Mouse (Mus musculus) thymus, postnatal 0 days (tissue): ENCODE results near the gene Sfta2. TPM values are rescaled to one million over a fixed set of nuclear protein-coding genes. Genes with fewer than 3 reads are reported as not detected.

Experiments
- DNase-seq: peaks from one replicate; pipeline ENCODE4 v3.0.0-alpha.2; 2015; ENCODE audit warnings: low spot score
- polyA plus RNA-seq: library from polyadenylated mRNA; unstranded; fragments of >200 nt; fragmentation: Nextera tagmentation; extraction: Ambion mirVana; gene quantifications from 2 replicates; pipeline ENCODE4 v1.2.1, GENCODE M21; 2015

The Sfta2 gene
- polyA plus RNA-seq, 1 experiment from 2014 or later = not detected

GRCm38 (mm10) chr17:35591731-35592130 is 9.6 kb upstream of the Sfta2 start:
- DNase-seq = no peak

- no peak for DNase-seq
These were observed 9.2 kb upstream of the Sfta2 start for GRCm38 (mm10) chr17:35592131-35592530.

GRCm38 (mm10) chr17:35593786-35594185 is 7.6 kb upstream of the Sfta2 start:
- no peak for DNase-seq

- no peak for DNase-seq
These were observed 6.9 kb upstream of the Sfta2 start for GRCm38 (mm10) chr17:35594456-35594855.

GRCm38 (mm10) chr17:35597399-35597798 is 4.0 kb upstream of the Sfta2 start:
- no peak for DNase-seq

GRCm38 (mm10) chr17:35601736-35602354 is 496 bp downstream of the Sfta2 start:
- no peak for DNase-seq

GRCm38 (mm10) chr17:35617127-35617526 is 15.8 kb downstream of the Sfta2 start:
- DNase-seq = no peak

- DNase-seq = no peak
These were observed 25.2 kb downstream of the Sfta2 start, which contains the start of gene Gm9573 for GRCm38 (mm10) chr17:35626537-35626936. TSS of gene Gm9573 (minus strand) at chr17:35626637.

GRCm38 (mm10) chr17:35633992-35634391 is 32.6 kb downstream of the Sfta2 start:
- DNase-seq = peak; percentile 42

- peak; percentile 10 for DNase-seq
These were observed 33.9 kb downstream of the Sfta2 start for GRCm38 (mm10) chr17:35635202-35635601.

- DNase-seq = peak; percentile 66
These were observed 34.4 kb downstream of the Sfta2 start for GRCm38 (mm10) chr17:35635699-35636111.

- DNase-seq = no peak
These were observed 35.0 kb downstream of the Sfta2 start for GRCm38 (mm10) chr17:35636363-35636762.

GRCm38 (mm10) chr17:35638475-35639190 is 37.3 kb downstream of the Sfta2 start:
- DNase-seq = peak; percentile 78

- DNase-seq = no peak
These were observed 38.0 kb downstream of the Sfta2 start for GRCm38 (mm10) chr17:35639352-35639751.

- no peak for DNase-seq
These were observed 42.4 kb downstream of the Sfta2 start, which contains the start of gene Mucl3 for GRCm38 (mm10) chr17:35643609-35644236. TSS of gene Mucl3 (minus strand) at chr17:35643695.

GRCm38 (mm10) chr17:35649429-35649828 is 48.1 kb downstream of the Sfta2 start:
- no peak for DNase-seq

GRCm38 (mm10) chr17:35653086-35653485 is 51.7 kb downstream of the Sfta2 start:
- DNase-seq = no peak

- peak; percentile 62 for DNase-seq
These were observed 64.7 kb downstream of the Sfta2 start for GRCm38 (mm10) chr17:35665957-35666515.

- no peak for DNase-seq
These were observed 65.5 kb downstream of the Sfta2 start for GRCm38 (mm10) chr17:35666851-35667256.

GRCm38 (mm10) chr17:35667334-35668065 is 66.2 kb downstream of the Sfta2 start, which contains the start of gene Vars2:
TSS of gene Vars2 (minus strand) at chr17:35667592.
- DNase-seq = peak; percentile 97

- peak; percentile 56 for DNase-seq
These were observed 68.4 kb downstream of the Sfta2 start for GRCm38 (mm10) chr17:35669731-35670130.
